Mouse (Mus musculus): ENCODE data around the gene Slc30a6.

Slc30a6 gene

GRCm38 (mm10) chr17:74395383-74396065, at the start of gene Slc30a6:
TSS of gene Slc30a6 (plus strand) at chr17:74395608.
- peak; percentile 92 to 95 for DNase-seq (ENCODE audit: low spot score in 2 of 2)

- DNase-seq (ENCODE audit: low spot score in 2 of 2), result no peak
Observed at GRCm38 (mm10) chr17:74363592-74363991, 31.8 kb upstream of the Slc30a6 start.

GRCm38 (mm10) chr17:74376916-74377315, 18.5 kb upstream of the Slc30a6 start:
- no peak for DNase-seq (ENCODE audit: low spot score in 2 of 2)

GRCm38 (mm10) chr17:74386657-74387056, 8.8 kb upstream of the Slc30a6 start:
- no peak for DNase-seq (ENCODE audit: low spot score in 2 of 2)

GRCm38 (mm10) chr17:74389847-74390246, 5.6 kb upstream of the Slc30a6 start:
- DNase-seq (ENCODE audit: low spot score in 2 of 2), result no peak

- no peak for DNase-seq (ENCODE audit: low spot score in 2 of 2)
Observed at GRCm38 (mm10) chr17:74394381-74394780, 1.0 kb upstream of the Slc30a6 start.

- DNase-seq (ENCODE audit: low spot score in 2 of 2), result no peak
Observed at GRCm38 (mm10) chr17:74394855-74395254, 553 bp upstream of the Slc30a6 start.

- no peak for DNase-seq (ENCODE audit: low spot score in 2 of 2)
Observed at GRCm38 (mm10) chr17:74396766-74397165, 1.4 kb downstream of the Slc30a6 start.

- DNase-seq (ENCODE audit: low spot score in 2 of 2), result no peak
Observed at GRCm38 (mm10) chr17:74397173-74397572, 1.8 kb downstream of the Slc30a6 start.

- DNase-seq (ENCODE audit: low spot score in 2 of 2), result no peak
Observed at GRCm38 (mm10) chr17:74402486-74403222, 7.2 kb downstream of the Slc30a6 start.

- no peak for DNase-seq (ENCODE audit: low spot score in 2 of 2)
Observed at GRCm38 (mm10) chr17:74406487-74406886, 11.1 kb downstream of the Slc30a6 start.

GRCm38 (mm10) chr17:74409722-74410121, 14.3 kb downstream of the Slc30a6 start:
- peak in 1 of 2 experiments; percentile 26 for DNase-seq (ENCODE audit: low spot score in 2 of 2)

- no peak for DNase-seq (ENCODE audit: low spot score in 2 of 2)
Observed at GRCm38 (mm10) chr17:74413324-74413723, 17.9 kb downstream of the Slc30a6 start.

- DNase-seq (ENCODE audit: low spot score in 2 of 2), result no peak
Observed at GRCm38 (mm10) chr17:74414671-74415070, 19.3 kb downstream of the Slc30a6 start.

GRCm38 (mm10) chr17:74416841-74417360, 21.5 kb downstream of the Slc30a6 start:
- DNase-seq (ENCODE audit: low spot score in 2 of 2), result no peak

- no peak for DNase-seq (ENCODE audit: low spot score in 2 of 2)
Observed at GRCm38 (mm10) chr17:74418171-74418570, 22.8 kb downstream of the Slc30a6 start.

- no peak for DNase-seq (ENCODE audit: low spot score in 2 of 2)
Observed at GRCm38 (mm10) chr17:74420656-74421055, 25.2 kb downstream of the Slc30a6 start.

GRCm38 (mm10) chr17:74424401-74425005, 29.1 kb downstream of the Slc30a6 start:
- DNase-seq (ENCODE audit: low spot score in 2 of 2), result no peak

GRCm38 (mm10) chr17:74430074-74430473, 34.7 kb downstream of the Slc30a6 start:
- no peak for DNase-seq (ENCODE audit: low spot score in 2 of 2)

- no peak for DNase-seq (ENCODE audit: low spot score in 2 of 2)
Observed at GRCm38 (mm10) chr17:74431481-74431880, 36.1 kb downstream of the Slc30a6 start.

- no peak for DNase-seq (ENCODE audit: low spot score in 2 of 2)
Observed at GRCm38 (mm10) chr17:74432631-74433030, 37.2 kb downstream of the Slc30a6 start.

- DNase-seq (ENCODE audit: low spot score in 2 of 2), result no peak
Observed at GRCm38 (mm10) chr17:74437762-74438161, 42.4 kb downstream of the Slc30a6 start.

GRCm38 (mm10) chr17:74440486-74440885, 45.1 kb downstream of the Slc30a6 start:
- no peak for DNase-seq (ENCODE audit: low spot score in 2 of 2)

All from urinary bladder, postnatal 4 days (tissue).